In the genomic region with DNA sequence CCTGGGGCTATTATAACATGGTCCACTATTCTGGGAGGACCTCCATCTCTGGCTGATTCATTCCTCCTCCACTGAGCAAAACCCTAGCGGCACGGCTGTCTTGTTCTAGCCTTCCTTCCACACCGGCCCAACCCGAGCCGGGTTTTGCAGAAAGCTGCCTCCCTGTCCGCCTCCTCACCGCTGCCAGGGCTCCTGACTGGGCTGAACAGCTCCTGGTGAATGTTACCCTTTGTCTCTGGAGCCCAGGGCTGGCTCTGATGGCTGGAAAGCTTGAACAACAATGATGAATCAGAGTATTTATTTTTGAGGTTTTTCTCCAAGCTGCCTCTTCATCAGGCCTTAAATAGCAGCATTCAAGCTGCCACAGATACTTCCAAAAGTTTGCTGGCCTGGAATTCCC, we compare ENCODE assay signal across 9 mouse cellular contexts.
A peak's percentile ranks its signal among the peaks of the same experiment; 100 is the strongest.
DNase-seq lines count a peak whose midpoint lies in the region; ATAC-seq and TF ChIP-seq lines count a peak whose summit lies in the region.
"Had no signal": no experiment of that assay in that cellular context is flagged by ENCODE, and none has a peak within 500 bp of the region (broad histone marks: within the 10 kb centered on the region; RNA-seq: fewer than 3 reads in every experiment).

No protein-coding gene starts in this region.

- intact Hi-C loops in heart, adult 2 months (cut with DNase I) = no loop called here

- peaks cover 15% of the 10 kb centered on the region for H3K4me1 ChIP-seq in lung, embryonic 14.5 days (ENCODE audit: insufficient read depth)
- peaks cover 3% of the 10 kb centered on the region for H3K4me1 ChIP-seq in lung, adult 2 months (ENCODE audit: control insufficient read depth, insufficient read depth, low read length)
- no peaks in the 10 kb centered on the region; the same call in 1 of the 2 replicates for H3K4me1 ChIP-seq in embryonic facial prominence, embryonic 11.5 days (ENCODE audit: control insufficient read depth, insufficient read depth, low read length)
- peaks cover 5% of the 10 kb centered on the region for H3K4me1 ChIP-seq in heart, adult 2 months (ENCODE audit: control insufficient read depth, insufficient read depth, low read length)
- H3K4me1 ChIP-seq in olfactory bulb, adult 2 months (ENCODE audit: control insufficient read depth, insufficient read depth, low read length) = peaks cover 44% of the 10 kb centered on the region

- no peaks in the 10 kb centered on the region for H3K27me3 ChIP-seq in lung, embryonic 14.5 days (ENCODE audit: insufficient read depth, low read length)
- no peaks in the 10 kb centered on the region for H3K27me3 ChIP-seq in embryonic facial prominence, embryonic 11.5 days (ENCODE audit: control insufficient read depth, insufficient read depth, low read length)
- no peaks in the 10 kb centered on the region for H3K27me3 ChIP-seq in heart, adult 2 months (ENCODE audit: control insufficient read depth, insufficient read depth, low read length)
- H3K27me3 ChIP-seq: neural tube, embryonic 12.5 days had no signal

- H3K4me2 ChIP-seq in lung, embryonic 14.5 days = no peak overlapping the region
- H3K4me2 ChIP-seq in embryonic facial prominence, embryonic 11.5 days (ENCODE audit: low read depth, low read length) = no peak overlapping the region
- H3K4me2 ChIP-seq: neural tube, embryonic 12.5 days had no signal

- DNase-seq in lung, embryonic 14.5 days = peak; percentile 49
- DNase-seq in lung, adult 2 months = no peak
- DNase-seq in embryonic facial prominence, embryonic 11.5 days (ENCODE audit: low spot score) = peak; percentile 49
- DNase-seq in heart, adult 2 months = peak; percentile 55 to 70
- DNase-seq in layer of hippocampus, adult 9-11 months = peak; percentile 92
- DNase-seq in natural killer cell, adult 2 months (ENCODE audit: low spot score in 2 of 2) = no peak

- ATAC-seq in lung, embryonic 14.5 days (ENCODE audit: insufficient read depth) = no peak
- 0 out of 2 replicates have a peak, but pooled peaks have one; percentile 44 for ATAC-seq in embryonic facial prominence, embryonic 11.5 days (replicated peaks; ENCODE audit: insufficient number of reproducible peaks, low FRiP score, low TSS enrichment, low read depth)
- no peak for ATAC-seq in monocyte, adult 5-6 weeks (replicated peaks; ENCODE audit: insufficient number of reproducible peaks, low FRiP score, low TSS enrichment, poor library complexity, severe bottlenecking)

- H3K9ac ChIP-seq in lung, embryonic 14.5 days = no peak overlapping the region
- H3K9ac ChIP-seq in embryonic facial prominence, embryonic 11.5 days (replicated peaks; ENCODE audit: low read length) = no peak overlapping the region
- peak overlapping the region; percentile 35 for H3K9ac ChIP-seq in heart, adult 2 months (ENCODE audit: low read depth, low read length)
- H3K9ac ChIP-seq: neural tube, embryonic 12.5 days had no signal

- TF ChIP-seq EP300 in heart, adult 2 months (IDR thresholded peaks at IDR 0.05; ENCODE audit: insufficient read depth, low read depth, low read length) = no peak

- WGBS in lung, embryonic 14.5 days = 48% methylated on average over 7 of the region's 7 CpGs
- 45% methylated on average over 7 of the region's 7 CpGs for WGBS in lung, adult 2 months
- 33% methylated on average over 7 of the region's 7 CpGs for WGBS in embryonic facial prominence, embryonic 11.5 days
- WGBS in heart, adult 2 months = 22% methylated on average over 7 of the region's 7 CpGs
- 8% methylated on average over 7 of the region's 7 CpGs for WGBS in olfactory bulb, adult 2 months

- H3K27ac ChIP-seq in lung, embryonic 14.5 days (ENCODE audit: low read depth) = no peak overlapping the region; the same call in 1 of the 2 replicates
- no peak overlapping the region for H3K27ac ChIP-seq in embryonic facial prominence, embryonic 11.5 days (replicated peaks; ENCODE audit: low read depth, low read length)
- H3K27ac ChIP-seq in heart, adult 2 months = peak overlapping the region; percentile 36
- peak overlapping the region; percentile 96 for H3K27ac ChIP-seq in olfactory bulb, adult 2 months (ENCODE audit: insufficient read depth, low read depth, low read length)
- H3K27ac ChIP-seq: neural tube, embryonic 12.5 days had no signal

- no peak for TF ChIP-seq POLR2A in lung, adult 2 months (IDR thresholded peaks at IDR 0.05; ENCODE audit: borderline replicate concordance, extremely low read depth, low read depth, low read length)
- no peak for TF ChIP-seq POLR2A in heart, adult 2 months (IDR thresholded peaks at IDR 0.05; ENCODE audit: insufficient read depth, low read depth, low read length)
- TF ChIP-seq POLR2A in olfactory bulb, adult 2 months (IDR thresholded peaks at IDR 0.05; ENCODE audit: insufficient read depth, low read depth, low read length) = no peak

- no peak overlapping the region for H3K4me3 ChIP-seq in lung, embryonic 14.5 days (ENCODE audit: low read depth, low read length)
- no peak overlapping the region for H3K4me3 ChIP-seq in lung, adult 2 months (replicated peaks; ENCODE audit: extremely low read depth, low read depth, low read length)
- H3K4me3 ChIP-seq in embryonic facial prominence, embryonic 11.5 days (ENCODE audit: low read depth, low read length) = no peak overlapping the region
- H3K4me3 ChIP-seq in heart, adult 2 months = no peak overlapping the region
- no peak overlapping the region for H3K4me3 ChIP-seq in olfactory bulb, adult 2 months (ENCODE audit: insufficient read depth, low read depth, low read length)
- H3K4me3 ChIP-seq: neural tube, embryonic 12.5 days had no signal

- no peak for TF ChIP-seq CTCF in lung, embryonic 14.5 days (IDR thresholded peaks at IDR 0.05; ENCODE audit: low read depth)
- no peak for TF ChIP-seq CTCF in lung, adult 2 months (IDR thresholded peaks at IDR 0.05; ENCODE audit: insufficient read depth, low read length)
- no peak for TF ChIP-seq CTCF in heart, adult 2 months (IDR thresholded peaks at IDR 0.05)
- no peak for TF ChIP-seq CTCF in olfactory bulb, adult 2 months (IDR thresholded peaks at IDR 0.05; ENCODE audit: insufficient read depth, low read depth, low read length)

- no peaks in the 10 kb centered on the region for H3K36me3 ChIP-seq in lung, embryonic 14.5 days (ENCODE audit: insufficient read depth)
- H3K36me3 ChIP-seq in embryonic facial prominence, embryonic 11.5 days (replicated peaks; ENCODE audit: control insufficient read depth, insufficient read depth, low read depth, low read length) = no peaks in the 10 kb centered on the region
- H3K36me3 ChIP-seq in heart, adult 2 months (ENCODE audit: control insufficient read depth, insufficient read depth, low read length) = no peaks in the 10 kb centered on the region
- H3K36me3 ChIP-seq: neural tube, embryonic 12.5 days had no signal

- no peaks in the 10 kb centered on the region for H3K79me2 ChIP-seq in heart, adult 2 months (replicated peaks; ENCODE audit: control insufficient read depth, insufficient read depth, low read length)

- no peaks in the 10 kb centered on the region for H3K9me3 ChIP-seq in lung, embryonic 14.5 days (ENCODE audit: low read depth, low read length)
- no peaks in the 10 kb centered on the region for H3K9me3 ChIP-seq in embryonic facial prominence, embryonic 11.5 days (replicated peaks; ENCODE audit: control insufficient read depth, low read length)
- H3K9me3 ChIP-seq: neural tube, embryonic 12.5 days had no signal

Comparison
In these comparisons a context has a peak if more than half of its experiments do, and no peak if none do; other contexts are left out.
1. DNase-seq: peak in lung, embryonic 14.5 days (single experiment), embryonic facial prominence, embryonic 11.5 days (single experiment), heart, adult 2 months (2 of 2) and layer of hippocampus, adult 9-11 months (single experiment); none in lung, adult 2 months (single experiment) and natural killer cell, adult 2 months (0 of 2).
2. H3K27ac ChIP-seq: peak in heart, adult 2 months (single experiment) and olfactory bulb, adult 2 months (single experiment); none in lung, embryonic 14.5 days (single experiment) and embryonic facial prominence, embryonic 11.5 days (single experiment).